Mouse (Mus musculus) neutrophil, adult 5-6 weeks (primary cell): ENCODE data around the gene Zan. TPM values are rescaled to one million over a fixed set of nuclear protein-coding genes. Genes with fewer than 3 reads are reported as not detected.

Experiments used
- ATAC-seq: fragments of 151-379, 151-347 bp; 2 replicates; pipeline ENCODE4 v1.8.0; 2017; ENCODE audit warnings: mild to moderate bottlenecking, moderate TSS enrichment; ENCODE audit not compliant: insufficient number of reproducible peaks, poor library complexity, low FRiP score, severe bottlenecking; ENCODE audit errors: extremely low read depth
- total RNA-seq: library from RNA; stranded (forward); fragments of 200-1000 nt; gene quantifications from 2 replicates; pipeline ENCODE4 v1.2.3, GENCODE M21; 2017

Zan gene
- not detected in 2 replicates for total RNA-seq

- no peak for ATAC-seq
Observed at GRCm38 (mm10) chr5:137476964-137477363, at the start of gene Zan. Gene Zan (minus strand): TSS chr5:137477064.

- ATAC-seq, result no peak
Observed at GRCm38 (mm10) chr5:137526192-137526936, 49.5 kb upstream of the Zan start.

- ATAC-seq, result no peak
Observed at GRCm38 (mm10) chr5:137525511-137525910, 48.6 kb upstream of the Zan start.

- no peak for ATAC-seq
Observed at GRCm38 (mm10) chr5:137524671-137525070, 47.8 kb upstream of the Zan start.

- no peak for ATAC-seq
Observed at GRCm38 (mm10) chr5:137524251-137524515, 47.3 kb upstream of the Zan start.

GRCm38 (mm10) chr5:137523396-137524250 lies 46.8 kb upstream of the Zan start:
- ATAC-seq, result no peak

- no peak for ATAC-seq
Observed at GRCm38 (mm10) chr5:137522711-137523110, 45.8 kb upstream of the Zan start.

GRCm38 (mm10) chr5:137521861-137522260 lies 45.0 kb upstream of the Zan start:
- no peak for ATAC-seq

- no peak for ATAC-seq
Observed at GRCm38 (mm10) chr5:137519691-137520550, 43.1 kb upstream of the Zan start.

GRCm38 (mm10) chr5:137518436-137518835 lies 41.6 kb upstream of the Zan start, which contains the start of gene Gigyf1:
Gene Gigyf1 (plus strand): TSS chr5:137518548.
- peak; percentile 8; the same call in 1 of the 2 replicates for ATAC-seq

GRCm38 (mm10) chr5:137514811-137515210 lies 37.9 kb upstream of the Zan start:
- no peak for ATAC-seq

- ATAC-seq, result no peak
Observed at GRCm38 (mm10) chr5:137513951-137514721, 37.3 kb upstream of the Zan start.

- ATAC-seq, result no peak
Observed at GRCm38 (mm10) chr5:137512847-137513794, 36.3 kb upstream of the Zan start.

- no peak for ATAC-seq
Observed at GRCm38 (mm10) chr5:137511706-137512105, 34.8 kb upstream of the Zan start.

- ATAC-seq, result no peak
Observed at GRCm38 (mm10) chr5:137510573-137511390, 33.9 kb upstream of the Zan start.

GRCm38 (mm10) chr5:137510014-137510501 lies 33.2 kb upstream of the Zan start:
- ATAC-seq, result peak; percentile 35; the same call in 1 of the 2 replicates

- no peak for ATAC-seq
Observed at GRCm38 (mm10) chr5:137504041-137504440, 27.2 kb upstream of the Zan start.
